Mouse (Mus musculus): ENCODE data around the gene Arhgap9.

Arhgap9 gene

DNA sequence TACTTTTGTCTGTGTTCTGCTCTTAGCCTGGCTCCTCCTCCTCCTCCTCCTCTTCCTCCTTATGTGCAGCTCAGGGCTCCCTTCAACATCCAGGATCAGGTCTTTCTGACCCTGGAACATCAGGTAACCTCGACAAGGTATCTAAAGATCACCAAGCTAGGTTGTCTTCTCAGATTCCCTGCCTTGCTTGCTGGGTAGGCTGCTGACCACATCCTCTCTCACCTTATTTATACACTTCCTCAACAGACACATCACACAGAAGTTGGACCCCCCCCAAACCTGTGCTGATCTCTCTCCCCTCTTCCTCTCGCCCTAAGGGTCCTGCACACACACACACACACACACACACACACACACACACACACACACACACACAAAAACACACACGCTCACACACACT is at the start of gene Arhgap9:
Gene Arhgap9 (plus strand): TSS at position 344 of the 400 bp plus-strand sequence.
- DNase-seq (ENCODE audit: low read depth, low spot score), result no peak

DNA sequence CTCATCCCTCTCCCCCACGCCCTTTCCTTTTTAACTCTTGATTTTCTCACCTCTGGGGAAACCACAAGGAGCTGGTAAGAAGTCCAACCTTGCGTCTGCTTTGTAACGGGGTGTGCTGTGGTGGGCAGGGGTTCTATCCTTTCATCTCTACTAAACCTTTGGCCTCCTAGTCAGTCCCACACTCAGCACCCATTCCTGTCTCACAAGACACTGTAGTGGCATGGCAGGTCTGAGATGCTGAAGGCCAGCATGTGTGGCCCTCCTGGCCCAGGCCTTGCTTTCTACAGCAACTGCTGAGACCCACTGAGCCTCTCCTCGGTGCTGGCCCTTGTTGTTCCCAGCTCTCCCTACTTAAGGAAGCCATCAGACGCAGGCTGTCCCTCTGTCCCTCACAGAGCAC is 49.4 kb upstream of the Arhgap9 start:
- DNase-seq (ENCODE audit: low read depth, low spot score), result no peak

DNA sequence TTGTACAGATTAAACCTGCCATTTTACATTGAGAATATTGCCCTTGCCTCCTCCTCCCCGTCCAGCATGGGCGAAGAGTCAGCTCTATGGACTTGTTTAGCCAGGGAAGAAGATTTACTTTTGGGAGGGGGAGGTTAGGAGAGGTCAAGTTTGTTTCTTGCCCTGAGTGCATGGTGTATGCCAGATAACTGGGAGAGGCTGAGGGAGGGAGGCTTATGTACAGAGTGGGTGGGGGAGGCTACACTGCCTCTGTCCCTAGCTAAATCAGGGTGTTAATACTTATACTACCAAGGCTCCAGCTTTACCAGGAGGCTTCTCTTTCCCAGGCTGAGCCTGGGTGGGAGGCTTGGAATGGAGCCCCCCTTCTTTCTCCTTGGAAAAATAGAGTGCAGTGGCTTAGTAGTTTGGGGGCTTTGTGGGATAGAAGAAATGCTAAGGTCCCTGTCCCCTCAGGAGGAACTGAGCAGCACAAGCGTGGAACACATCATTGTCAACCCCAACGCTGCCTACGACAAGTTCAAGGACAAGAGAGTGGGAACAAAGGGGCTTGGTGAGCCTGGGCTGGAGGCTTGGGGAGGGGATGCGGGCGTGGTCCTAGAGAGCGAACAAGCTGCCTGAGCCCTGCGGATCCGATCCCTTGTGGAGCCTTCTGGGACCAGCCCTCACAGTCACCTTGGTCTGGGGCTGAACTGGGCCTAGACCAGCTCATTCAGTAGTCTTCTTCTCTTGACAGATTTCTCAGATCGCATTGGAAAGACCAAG is 47.3 kb upstream of the Arhgap9 start:
- DNase-seq (ENCODE audit: low read depth, low spot score), result no peak

DNA sequence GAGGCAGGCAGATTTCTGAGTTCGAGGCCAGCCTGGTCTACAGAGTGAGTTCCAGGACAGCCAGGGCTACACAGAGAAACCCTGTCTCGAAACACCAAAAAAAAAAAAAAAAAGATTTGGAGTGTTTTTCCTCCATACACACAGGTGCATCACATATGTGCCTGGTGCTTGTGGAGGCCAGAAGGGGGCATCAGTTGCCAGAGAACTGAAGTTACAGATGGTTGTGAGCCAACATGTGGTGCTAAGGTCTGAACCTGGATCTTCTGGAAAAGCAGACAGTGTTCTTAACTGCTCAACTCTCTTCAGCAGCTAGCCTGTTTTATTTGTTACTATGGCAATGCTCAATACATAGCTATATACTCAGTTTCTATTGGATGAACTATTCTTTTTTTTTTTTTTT is 42.0 kb upstream of the Arhgap9 start:
- DNase-seq (ENCODE audit: low read depth, low spot score), result no peak

DNA sequence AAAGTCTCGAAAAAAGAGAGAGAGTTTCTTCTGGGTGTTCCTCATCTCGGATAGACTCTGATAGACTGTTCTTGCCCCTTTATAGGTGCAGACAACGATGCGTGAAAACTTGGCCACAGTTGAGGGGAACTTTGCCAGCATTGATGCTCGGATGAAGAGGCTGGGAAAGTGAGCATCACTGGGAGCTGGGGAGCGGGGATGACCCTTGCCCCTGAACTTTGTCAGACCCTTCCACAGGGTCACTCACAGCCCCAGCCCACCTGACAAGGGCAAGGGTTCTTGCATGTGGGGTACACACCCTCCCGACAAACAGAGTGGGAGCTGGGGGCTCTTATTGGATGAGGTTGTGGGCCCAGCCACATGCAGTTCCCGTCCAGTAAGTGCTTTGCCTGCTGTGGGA is 40.4 kb upstream of the Arhgap9 start:
- no peak for DNase-seq (ENCODE audit: low read depth, low spot score)

DNA sequence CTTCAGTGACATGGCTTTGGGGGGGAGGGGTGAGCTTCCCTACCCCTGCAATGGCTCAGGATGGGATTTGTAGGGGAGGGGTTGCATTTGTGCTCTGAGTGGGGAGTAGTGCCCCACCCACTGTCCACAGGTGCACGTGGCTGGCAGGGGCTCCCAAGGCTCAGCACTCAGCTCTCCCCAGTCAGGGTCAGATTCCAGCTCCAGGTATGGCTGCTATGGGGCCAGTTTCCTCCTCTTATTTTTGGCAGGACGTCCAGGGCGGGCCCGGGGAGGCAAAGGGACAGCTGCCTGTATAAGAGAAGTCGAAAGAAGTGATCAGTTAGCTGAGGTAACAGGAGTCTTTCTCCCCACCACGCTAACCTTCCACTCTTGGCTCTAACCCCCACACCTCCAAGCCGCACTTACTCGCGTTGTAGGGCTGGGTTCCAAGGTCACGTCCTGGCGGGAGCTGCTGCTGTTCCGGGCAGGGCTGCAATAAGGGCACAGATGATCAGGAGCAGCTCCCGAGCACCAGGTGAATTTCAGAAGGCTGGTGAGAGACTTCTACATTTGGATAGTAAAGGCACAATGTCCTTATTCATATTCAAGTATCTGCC is 39.0 kb upstream of the Arhgap9 start:
- no peak for DNase-seq (ENCODE audit: low read depth, low spot score)

DNA sequence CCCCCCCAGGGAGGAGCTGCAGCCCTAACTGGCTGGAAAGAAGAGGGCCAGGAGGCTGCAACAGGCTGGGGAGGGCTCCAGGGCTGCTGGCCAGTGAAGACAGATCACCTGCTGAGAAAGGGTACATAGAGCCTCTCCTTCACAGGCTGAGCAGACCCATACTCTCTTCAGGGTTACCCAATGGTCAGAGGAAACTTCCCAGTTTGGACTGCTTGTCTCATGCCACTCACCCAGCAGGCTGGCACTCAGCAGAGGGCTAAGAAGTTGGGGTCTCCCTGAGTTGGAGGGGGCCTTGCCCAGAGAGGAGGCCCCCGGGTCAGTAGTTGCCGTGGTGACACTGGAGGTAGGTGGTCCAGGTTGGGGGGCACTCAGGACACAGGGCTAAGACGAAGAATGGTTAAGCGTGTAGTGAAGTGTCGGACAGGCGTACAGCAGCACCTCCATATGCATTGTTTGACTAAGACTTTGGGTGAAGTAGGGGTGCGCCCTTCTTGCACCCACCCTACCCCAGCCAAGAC is 37.6 kb upstream of the Arhgap9 start:
- DNase-seq (ENCODE audit: low read depth, low spot score), result no peak

DNA sequence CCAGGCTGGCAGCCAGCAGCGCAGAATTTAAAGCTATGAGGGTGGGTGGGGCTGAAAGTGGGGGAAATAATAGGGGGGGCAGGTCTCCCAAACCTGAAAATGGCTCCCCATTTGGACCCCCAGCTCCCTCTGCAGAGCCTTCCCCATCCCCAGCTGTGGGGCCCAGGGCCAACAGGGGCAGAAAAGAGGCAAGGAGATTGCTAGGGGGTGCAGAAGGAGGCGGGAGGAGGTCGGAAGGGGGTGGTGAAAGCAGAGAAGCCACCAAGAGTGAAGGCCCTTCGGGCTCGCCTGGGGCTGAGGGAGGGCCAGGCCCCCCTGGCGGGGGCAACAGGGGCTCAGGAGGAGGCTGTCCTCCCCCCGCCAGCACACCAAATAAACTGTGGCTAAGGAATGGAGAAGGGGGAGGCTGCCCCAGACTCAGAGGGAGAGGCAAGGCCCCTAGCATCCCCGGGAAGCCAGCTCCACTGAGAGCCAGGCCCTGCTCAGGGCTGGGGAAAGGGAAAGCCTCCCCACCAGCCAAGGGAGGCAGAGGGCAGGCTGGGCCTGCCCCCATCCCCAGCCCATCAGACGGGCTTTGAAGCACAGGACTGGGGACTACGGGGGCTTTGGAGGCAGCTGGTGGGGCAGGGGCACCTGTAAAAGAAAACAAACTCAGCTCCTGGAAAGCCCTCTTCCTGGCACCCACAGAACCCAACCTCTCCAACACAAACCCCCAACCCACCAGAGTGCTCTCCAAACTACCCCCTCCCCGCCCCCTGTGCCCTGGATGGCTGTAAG is 36.9 kb upstream of the Arhgap9 start:
- DNase-seq (ENCODE audit: low read depth, low spot score), result no peak

DNA sequence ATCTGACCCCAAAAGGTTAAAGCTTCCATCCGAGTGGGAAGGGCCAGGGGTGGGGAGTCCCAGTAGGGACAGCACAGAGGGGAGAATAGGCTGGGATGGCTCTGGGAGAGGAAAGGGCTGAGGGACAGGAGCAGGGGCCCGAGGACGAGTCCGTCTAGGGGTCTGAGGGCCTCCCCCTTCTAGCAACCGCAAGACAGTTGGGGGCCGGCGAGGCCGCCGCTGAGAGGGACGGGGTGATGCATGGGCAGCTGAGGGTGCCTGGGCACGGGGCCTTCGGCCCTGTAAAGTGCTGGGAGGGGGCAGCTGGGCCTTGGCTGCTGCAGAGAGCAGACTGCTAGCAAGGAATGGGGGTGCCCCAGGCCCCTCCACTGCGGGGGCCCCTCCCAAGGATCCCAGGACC is 36.1 kb upstream of the Arhgap9 start:
- DNase-seq (ENCODE audit: low read depth, low spot score), result no peak

DNA sequence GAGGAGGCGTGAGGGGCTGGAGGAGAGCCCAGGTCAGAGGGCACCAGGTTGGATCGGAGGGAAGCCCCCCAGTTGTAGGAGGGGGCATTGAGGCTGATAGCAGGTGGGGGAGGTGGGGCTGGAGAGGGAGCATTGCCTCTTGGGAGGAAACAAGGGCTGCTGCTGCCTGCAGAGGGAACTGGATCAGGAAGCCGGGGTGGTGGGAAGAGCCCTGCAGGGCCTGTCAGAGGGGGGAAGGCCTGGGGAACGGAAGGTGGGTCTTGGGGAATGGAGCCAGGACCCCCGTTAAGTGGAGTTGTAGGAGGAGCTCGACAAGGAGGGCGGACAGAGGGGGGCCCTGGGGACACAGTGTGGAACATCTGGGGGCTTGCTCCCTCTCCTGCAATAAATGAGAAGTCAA is 35.6 kb upstream of the Arhgap9 start:
- no peak for DNase-seq (ENCODE audit: low read depth, low spot score)

DNA sequence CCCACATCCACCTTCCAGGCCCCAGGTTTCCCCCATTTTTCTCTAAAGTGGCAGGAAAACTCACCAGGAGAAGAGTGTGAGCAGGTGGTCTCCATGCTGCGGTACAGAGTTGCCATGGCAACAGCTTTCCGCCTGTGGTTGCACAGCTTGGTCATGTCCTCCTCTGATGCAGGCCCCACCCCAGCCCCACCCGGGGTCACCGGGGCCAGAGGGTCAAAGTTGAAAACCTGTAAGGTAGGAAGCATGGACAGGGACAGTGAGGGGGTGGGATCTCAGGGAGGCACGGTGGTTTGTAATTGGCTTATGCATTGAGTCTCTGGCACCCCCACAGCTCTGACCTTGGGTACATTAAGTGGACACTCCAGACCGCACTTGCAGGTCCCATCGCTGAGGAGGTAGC is 35.0 kb upstream of the Arhgap9 start:
- no peak for DNase-seq (ENCODE audit: low read depth, low spot score)

DNA sequence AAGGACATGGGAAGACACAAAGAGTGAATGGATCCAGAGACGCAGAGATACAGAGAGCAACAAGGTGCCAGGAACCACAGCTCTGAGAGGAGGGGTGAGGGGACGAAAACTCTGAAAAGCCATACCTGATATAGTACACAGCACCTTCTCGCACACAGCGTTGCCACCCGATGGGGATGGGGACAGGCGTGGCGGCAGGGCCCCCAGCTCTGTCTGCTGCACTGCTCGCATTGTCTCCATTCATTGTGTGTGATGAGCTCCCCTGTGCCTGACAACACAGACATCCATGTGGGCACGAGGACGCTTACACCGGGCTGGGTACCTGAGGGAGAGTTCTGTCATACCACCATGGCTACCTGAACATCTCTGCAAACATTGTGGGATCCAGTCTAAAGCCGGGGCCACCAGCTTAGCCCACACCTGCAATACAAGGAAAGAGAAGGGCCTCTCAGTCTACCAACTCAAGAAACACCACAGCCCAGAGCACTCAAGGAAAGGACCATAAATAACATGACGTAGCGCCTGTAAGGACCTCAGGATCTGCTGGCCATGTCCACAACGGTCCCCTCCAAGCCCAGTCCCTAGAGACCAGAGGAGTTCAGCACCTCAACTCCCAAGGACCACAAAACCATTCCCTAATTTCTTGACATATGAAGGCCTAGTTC is 34.4 kb upstream of the Arhgap9 start:
- DNase-seq (ENCODE audit: low read depth, low spot score), result no peak

DNA sequence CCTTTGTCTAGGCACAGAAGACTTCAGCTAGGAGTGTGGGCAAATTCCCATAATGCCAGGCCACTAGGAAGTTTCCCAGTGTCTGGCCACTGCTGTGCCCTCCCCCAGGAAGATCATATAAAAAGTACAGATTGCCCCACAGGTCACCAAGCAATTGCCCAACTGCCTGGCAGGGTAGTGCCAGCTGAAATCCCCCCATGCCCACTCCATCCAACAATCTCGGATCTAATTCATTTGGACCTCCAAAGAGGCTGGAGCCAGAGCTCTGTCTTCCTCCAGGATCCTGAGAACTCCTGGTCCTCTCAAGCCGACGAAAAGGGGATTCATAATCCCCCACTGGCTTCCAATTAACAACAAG is 33.8 kb upstream of the Arhgap9 start:
- DNase-seq (ENCODE audit: low read depth, low spot score), result no peak

DNA sequence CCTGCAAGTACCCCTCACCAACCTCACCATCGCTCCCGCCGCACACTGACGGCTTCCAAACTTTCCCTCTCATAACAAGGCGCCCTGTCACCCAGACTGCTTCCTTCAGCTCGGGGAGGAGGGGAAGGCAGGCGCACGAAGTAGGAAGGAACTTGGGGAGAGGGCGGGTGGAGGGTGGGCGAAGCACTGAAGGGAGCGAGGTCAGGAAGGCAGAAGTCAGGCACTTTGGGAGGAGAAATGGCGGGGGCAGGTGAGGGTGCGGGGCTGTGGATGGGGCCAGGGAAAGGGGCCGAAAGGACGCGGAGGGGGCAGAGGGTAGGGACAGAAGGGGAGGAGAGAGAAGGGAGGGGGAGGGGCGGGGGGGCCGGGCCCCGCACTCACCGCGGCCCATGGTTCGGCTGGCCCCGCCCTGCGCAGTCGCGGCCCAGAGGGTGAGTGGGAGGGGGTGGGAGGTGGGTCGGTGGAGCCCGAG is 33.4 kb upstream of the Arhgap9 start:
- peak; percentile 59 for DNase-seq (ENCODE audit: low read depth, low spot score)

DNA sequence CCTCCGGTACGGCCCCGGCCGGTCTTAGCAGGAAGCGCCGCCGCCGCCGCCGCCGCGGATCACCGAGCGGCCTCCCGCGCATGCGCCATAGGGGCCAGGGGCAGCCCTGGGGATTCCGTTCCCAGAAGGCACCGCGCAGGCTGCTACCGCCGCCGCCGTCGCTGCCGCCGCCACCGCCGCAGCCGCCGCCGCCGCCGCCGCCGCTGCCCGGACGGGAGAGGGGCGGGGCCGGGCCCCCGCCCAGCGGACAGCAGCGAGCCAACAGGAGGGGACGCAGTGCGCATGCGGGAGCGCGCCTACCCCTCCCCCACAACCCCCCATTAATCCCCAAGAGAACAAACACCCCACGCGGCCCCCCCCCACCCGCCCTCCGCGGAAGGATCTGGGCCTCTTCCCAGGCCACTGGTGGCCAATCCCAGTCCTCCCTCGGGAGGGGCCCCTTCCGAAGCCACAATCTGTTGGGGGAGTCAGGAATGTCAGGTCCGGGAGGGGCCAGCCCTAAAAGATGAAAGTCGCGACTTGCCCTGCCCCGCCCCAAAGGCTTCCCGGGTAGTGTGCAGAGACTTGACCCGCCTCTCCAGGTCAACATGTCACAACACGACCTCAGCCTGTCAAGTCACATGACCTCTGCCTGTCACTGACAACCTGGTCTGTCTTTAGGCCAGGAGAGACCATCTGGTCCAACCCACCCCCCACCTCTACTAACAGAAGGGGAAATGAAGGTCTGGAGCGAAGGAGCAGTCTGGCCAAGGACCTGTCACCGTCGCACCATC is 32.8 kb upstream of the Arhgap9 start, which contains the start of gene Mbd6:
Gene Mbd6 (minus strand): TSS at position 219 of the 773 bp plus-strand sequence.
- DNase-seq (ENCODE audit: low read depth, low spot score), result peak; percentile 83

DNA sequence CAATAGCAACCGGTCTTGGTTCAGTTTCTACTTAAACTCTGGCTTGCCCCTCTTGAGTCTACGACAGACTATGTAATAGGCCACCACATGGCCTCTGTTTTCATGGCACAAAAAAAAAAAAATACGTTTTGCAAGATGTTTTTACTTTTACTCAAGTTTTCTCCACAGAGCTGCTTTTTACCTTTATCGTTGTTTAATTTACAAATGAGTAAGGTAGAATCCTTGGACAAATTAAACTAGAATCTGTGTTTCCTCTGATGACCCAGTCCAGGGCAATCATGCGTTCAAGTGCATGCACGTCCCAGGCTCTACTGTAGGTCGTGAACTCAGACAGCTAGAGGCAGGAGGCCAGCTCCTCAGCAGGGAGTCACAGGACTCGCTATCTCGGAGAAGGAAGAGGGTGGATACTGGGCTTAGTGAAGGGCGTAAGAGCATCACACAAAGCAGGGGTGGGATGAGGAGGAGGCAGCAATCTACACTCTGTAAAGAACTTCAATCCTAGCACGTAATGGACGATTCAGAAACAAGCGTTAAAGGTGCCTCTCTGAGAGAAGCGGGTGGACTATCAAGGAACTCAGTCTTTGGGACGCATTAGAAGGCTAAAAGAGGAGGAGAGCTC is 32.1 kb upstream of the Arhgap9 start:
- peak; percentile 35 for DNase-seq (ENCODE audit: low read depth, low spot score)

DNA sequence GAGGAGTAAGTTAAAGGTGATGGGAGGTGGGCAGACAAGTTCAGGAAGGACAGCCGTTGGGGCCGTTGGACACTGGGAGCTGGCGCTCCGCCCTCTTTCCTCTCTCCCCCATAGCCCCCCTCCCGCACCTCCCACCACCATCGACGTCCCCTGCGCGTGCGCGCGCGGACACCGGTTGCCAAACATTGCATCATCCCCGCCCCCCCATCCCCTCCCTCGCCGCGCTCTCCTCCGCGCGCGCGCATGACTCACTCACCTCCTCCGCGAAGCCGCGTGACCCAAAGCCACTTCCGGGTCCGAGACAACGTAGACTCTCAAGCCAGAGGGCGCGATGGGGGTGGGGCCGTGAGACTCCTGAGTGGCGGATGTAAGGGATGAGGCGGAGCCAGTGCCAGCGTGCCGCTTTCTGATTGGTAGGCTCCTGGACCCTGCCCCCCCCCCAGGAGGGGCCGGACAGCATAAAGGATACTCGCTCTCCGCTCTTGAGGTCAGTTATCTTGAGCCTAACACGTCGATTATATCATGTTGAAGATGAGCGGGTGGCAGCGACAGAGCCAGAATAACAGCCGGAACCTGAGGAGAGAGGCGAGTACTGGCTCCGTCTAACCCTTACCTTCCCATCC is 31.3 kb upstream of the Arhgap9 start:
- peak; percentile 99 for DNase-seq (ENCODE audit: low read depth, low spot score)

DNA sequence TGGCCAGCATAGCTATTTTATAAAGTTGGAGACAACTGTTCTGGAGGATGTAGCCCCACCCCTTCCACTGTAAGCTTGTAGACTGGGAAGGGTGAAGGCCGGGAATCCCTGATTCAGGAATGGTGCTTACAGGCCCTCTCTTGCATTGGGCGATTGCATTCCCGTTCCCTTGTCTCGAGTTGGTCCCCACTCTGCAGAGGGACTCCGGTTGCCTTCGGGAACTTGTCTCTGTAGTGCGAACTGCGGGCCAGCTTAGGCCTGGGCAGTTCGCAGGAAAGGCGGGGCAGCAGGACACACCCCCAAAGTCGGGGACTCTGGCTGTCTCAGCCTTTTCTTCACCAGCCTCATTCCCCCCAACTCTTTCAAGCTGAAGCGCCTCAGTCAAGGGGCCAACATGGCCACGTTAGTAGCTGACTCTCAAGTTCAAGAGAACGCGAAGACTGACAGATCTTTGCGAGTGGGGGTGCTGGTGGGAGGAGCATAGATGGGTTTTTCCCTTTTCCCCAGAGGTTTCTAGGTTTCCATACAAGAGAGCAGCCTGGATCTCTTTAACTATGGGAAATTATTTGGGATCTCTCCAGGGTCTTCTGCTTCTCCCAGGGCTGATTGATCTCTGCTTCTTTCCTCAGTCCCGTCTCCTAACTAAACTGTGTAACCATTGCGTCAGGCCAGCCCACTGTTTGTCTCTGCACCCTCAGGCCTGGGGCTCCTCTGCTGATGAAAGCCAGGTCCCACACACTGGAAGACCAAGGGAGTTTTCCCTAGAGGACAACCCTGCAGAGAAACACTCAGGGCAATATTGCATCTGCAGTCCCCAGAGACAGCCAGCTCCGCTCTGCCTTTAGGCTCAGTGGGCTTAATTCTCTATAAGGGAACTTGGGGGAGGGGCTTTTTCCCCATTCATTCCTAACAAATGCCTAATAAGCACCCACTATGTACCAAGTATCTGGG is 30.6 kb upstream of the Arhgap9 start:
- no peak for DNase-seq (ENCODE audit: low read depth, low spot score)

Data from forelimb bud, embryonic 11.5 days (tissue).